Comparison of ENCODE assay signal across 8 mouse cellular contexts in the genomic region with DNA sequence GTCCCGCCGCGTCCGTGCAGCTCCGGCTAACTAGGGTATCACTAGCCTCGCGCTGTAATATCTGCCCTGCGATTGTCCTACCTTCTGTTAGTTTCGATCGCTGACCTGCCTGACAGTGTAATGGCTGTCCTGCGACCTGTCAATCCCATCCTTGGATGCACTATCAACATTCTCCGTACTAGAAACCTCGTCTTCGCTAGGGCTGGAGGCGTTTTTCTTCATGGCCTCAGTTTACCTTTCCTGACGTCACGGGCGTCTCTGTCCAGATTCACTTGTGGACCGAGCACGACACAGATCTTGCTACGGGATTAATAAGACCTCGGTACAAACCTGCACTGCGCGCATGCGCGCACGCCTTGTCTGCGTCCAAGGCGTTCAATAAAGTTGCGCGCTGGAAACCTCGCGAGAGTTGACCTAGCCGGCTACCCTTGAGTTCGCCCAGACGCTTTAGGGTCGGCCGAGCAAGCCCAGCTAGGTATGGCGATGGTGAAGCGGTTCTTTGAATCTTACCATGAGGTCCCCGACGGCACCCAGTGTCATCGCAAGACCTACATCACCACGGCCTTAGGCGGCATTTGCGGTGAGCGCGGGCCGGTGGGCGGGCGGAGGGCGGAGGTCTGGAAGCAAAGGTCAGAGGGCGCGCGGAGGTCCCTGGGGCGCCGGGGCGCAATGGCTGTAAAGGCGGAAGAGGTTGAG. TPM values are rescaled to one million over a fixed set of nuclear protein-coding genes. Genes with fewer than 3 reads are reported as not detected.
DNase-seq lines count a peak whose midpoint lies in the region; ATAC-seq lines count a peak whose summit lies in the region.

Gene Ndufa11 (plus strand): TSS at position 405 of the 696 bp plus-strand sequence.
Gene Vmac (minus strand): TSS at position 660 of the 696 bp plus-strand sequence.

- H3K36me3 ChIP-seq in hindbrain, embryonic 16.5 days (ENCODE audit: control insufficient read depth, insufficient read depth, low read length): peaks cover 8% of the 10 kb centered on the region; the same call in 1 of the 2 replicates
- H3K36me3 ChIP-seq in macrophage (ENCODE audit: inconsistent target): peaks cover 9% of the 10 kb centered on the region; the same call in 1 of the 2 replicates

- DNase-seq in WW6 (ENCODE audit: low read depth, low spot score): peak; percentile 97
- DNase-seq in cerebellum, postnatal 4 days (ENCODE audit: low spot score in 2 of 2): peak; percentile 90 to 97
- peak; percentile 93 for DNase-seq in gastrocnemius, adult 18-20 months (ENCODE audit: low spot score)
- DNase-seq in left cerebral cortex, adult 18-20 months (ENCODE audit: low spot score in 2 of 2): peak; percentile 92 to 94
- peak; percentile 93 for DNase-seq in right cerebral cortex, adult 18-20 months
- peak; percentile 86 for DNase-seq in urinary bladder, postnatal 10 days (ENCODE audit: low spot score)

- peak; percentile 70 for ATAC-seq in hindbrain, embryonic 16.5 days

- no peaks in the 10 kb centered on the region for H3K9me3 ChIP-seq in hindbrain, embryonic 16.5 days (ENCODE audit: control insufficient read depth, low read length)

- H3K79me2 ChIP-seq in macrophage (ENCODE audit: inconsistent target): peaks cover 33% of the 10 kb centered on the region

- no peaks in the 10 kb centered on the region for H3K27me3 ChIP-seq in hindbrain, embryonic 16.5 days (replicated peaks; ENCODE audit: control insufficient read depth, insufficient read depth, low read length)

- H3K4me1 ChIP-seq in hindbrain, embryonic 16.5 days (ENCODE audit: control insufficient read depth, insufficient read depth, low read depth, low read length): peaks cover 21% of the 10 kb centered on the region

- H3K4me2 ChIP-seq in hindbrain, embryonic 16.5 days (ENCODE audit: low read length): peak within 1 kb of the TSS; percentile 81

- peak within 1 kb of the TSS; percentile 91 for H3K9ac ChIP-seq in hindbrain, embryonic 16.5 days (ENCODE audit: low read depth, low read length)

- peak within 1 kb of the TSS; percentile 93 for H3K27ac ChIP-seq in hindbrain, embryonic 16.5 days (ENCODE audit: low read depth, low read length)
- peak within 1 kb of the TSS; percentile 48 for H3K27ac ChIP-seq in macrophage

- peak within 1 kb of the TSS; percentile 80 for H3K4me3 ChIP-seq in hindbrain, embryonic 16.5 days (ENCODE audit: low read length)
- peak within 1 kb of the TSS; percentile 86 for H3K4me3 ChIP-seq in macrophage (ENCODE audit: inconsistent target)

- WGBS in hindbrain, embryonic 16.5 days: under 1% methylated on average over 59 of the region's 59 CpGs
- under 1% methylated on average over 59 of the region's 59 CpGs for WGBS in macrophage (ENCODE audit: missing documents)

RNA-seq across cellular contexts. Expression of gene Ndufa11, which starts in this region (rescaled TPM):
- total RNA-seq in gastrocnemius, adult 18-20 months (2021): 100 to 1,000 TPM; 420 to 445 TPM
- 565 and 621 TPM in 2 replicates for polyA plus RNA-seq in hindbrain, embryonic 16.5 days (2015; fragmentation: Nextera tagmentation; extraction: Ambion mirVana)
- 100 to 1,000 TPM; 218 to 234 TPM for total RNA-seq in left cerebral cortex, adult 18-20 months (2021)
- total RNA-seq in macrophage (2018; cell fraction: chromatin; rRNA removed): 10 to 100 TPM in 4 of 26 experiments, 1 to 10 TPM in 21, not detected in 1; 3.3 to 24.5 (median 6.9) TPM
- 100 to 1,000 TPM in 12 of 26 experiments, 10 to 100 TPM in 14; 73.8 to 123 (median 99.4) TPM for total RNA-seq in macrophage (2018; cell fraction: cytosol; rRNA removed)
- 10 to 100 TPM in 21 of 26 experiments, 1 to 10 TPM in 5; 6.3 to 31.0 (median 17.3) TPM for total RNA-seq in macrophage (2018; cell fraction: nucleus; rRNA removed)
- 42.6 to 135 TPM (median 106 TPM) in 3 replicates for polyA plus RNA-seq in macrophage (2018)

RNA-seq across cellular contexts. Expression of gene Vmac, which starts in this region (rescaled TPM):
- total RNA-seq in gastrocnemius, adult 18-20 months (2021): 1 to 10 TPM; 2.0 to 2.1 TPM
- 15.1 and 16.6 TPM in 2 replicates for polyA plus RNA-seq in hindbrain, embryonic 16.5 days (2015; fragmentation: Nextera tagmentation; extraction: Ambion mirVana)
- total RNA-seq in left cerebral cortex, adult 18-20 months (2021): 10 to 100 TPM in 1 of 2 experiments, 1 to 10 TPM in 1; 9.6 to 13.5 TPM
- 1 to 10 TPM in 8 of 26 experiments, under 1 TPM in 11, not detected in 7; 0.36 to 4.1 (median 0.67) TPM for total RNA-seq in macrophage (2018; cell fraction: chromatin; rRNA removed)
- total RNA-seq in macrophage (2018; cell fraction: cytosol; rRNA removed): 1 to 10 TPM; 1.6 to 8.6 (median 3.3) TPM
- 1 to 10 TPM in 17 of 26 experiments, under 1 TPM in 8, not detected in 1; 0.51 to 5.9 (median 1.5) TPM for total RNA-seq in macrophage (2018; cell fraction: nucleus; rRNA removed)
- 4.5 to 9.8 TPM (median 5.3 TPM) in 3 replicates for polyA plus RNA-seq in macrophage (2018)

Comparison
In these comparisons a context has a peak if more than half of its experiments do, and no peak if none do; other contexts are left out.
1. Peak in every context shown above with its lines: DNase-seq, ATAC-seq, H3K4me3 ChIP-seq and H3K27ac ChIP-seq.